Mouse (Mus musculus) olfactory bulb, adult 2 months (tissue): ENCODE results near the gene Slc30a1. TPM values are rescaled to one million over a fixed set of nuclear protein-coding genes. Genes with fewer than 3 reads are reported as not detected.

Experiments
- H3K27ac ChIP-seq: fragments of 200-500 bp; 2 replicates; pipeline ENCODE4 v1.5.1; 2012; ENCODE audit warnings: low read depth, low read length; ENCODE audit not compliant: insufficient read depth
- H3K4me1 ChIP-seq: fragments of 200-500 bp; 2 replicates; pipeline ENCODE4 v1.6.1; 2012; ENCODE audit warnings: low read length; ENCODE audit not compliant: control insufficient read depth, insufficient read depth
- H3K4me3 ChIP-seq: fragments of 200-500 bp; 2 replicates; pipeline ENCODE4 v1.5.1; 2012; ENCODE audit warnings: mild to moderate bottlenecking, low read depth, low read length, moderate library complexity; ENCODE audit not compliant: insufficient read depth
- CTCF ChIP-seq: fragments of 200-500 bp; IDR thresholded peaks from 2 replicates; pipeline ENCODE4 v1.5.1; 2012; ENCODE audit warnings: low read depth, mild to moderate bottlenecking, low read length, moderate library complexity; ENCODE audit not compliant: insufficient read depth
- POLR2A ChIP-seq: fragments of 200-500 bp; IDR thresholded peaks from 2 replicates; pipeline ENCODE4 v1.6.1; 2012; ENCODE audit warnings: mild to moderate bottlenecking, low read depth, low read length, moderate library complexity; ENCODE audit not compliant: insufficient read depth
- WGBS: fragments of 180-500 bp; shearing (Covaris S2); methylation state at CpG from one replicate; pipeline ENCODE4 v1.1.7; 2018; 5-methylcytosine and 5-hydroxymethylcytosine counted together
- polyA plus RNA-seq: library from polyadenylated mRNA; stranded (reverse); fragments of >200 nt; gene quantifications from 2 replicates; pipeline ENCODE4 v1.2.4, GENCODE M21; 2012; ENCODE audit warnings: low replicate concordance; ENCODE audit not compliant: missing spikeins, insufficient read depth, insufficient read length

Gene Slc30a1
- polyA plus RNA-seq = not detected in 2 replicates

GRCm38 (mm10) chr1:191906571-191907430 lies at the start of gene Slc30a1:
Slc30a1 (plus strand) TSS chr1:191906767.
- peak within 1 kb of the TSS; percentile 87 for H3K4me3 ChIP-seq
- peak within 1 kb of the TSS; percentile 89 for H3K27ac ChIP-seq
- H3K4me1 ChIP-seq = peaks cover 19% of the 10 kb centered on the region
- WGBS = under 1% methylated on average over 104 of the region's 104 CpGs
- no peak for TF ChIP-seq CTCF
- peak; percentile 92 for TF ChIP-seq POLR2A

GRCm38 (mm10) chr1:191856886-191857651 lies 49.5 kb upstream of the Slc30a1 start:
- H3K27ac ChIP-seq = no peak overlapping the region
- H3K4me3 ChIP-seq = no peak overlapping the region
- H3K4me1 ChIP-seq = peaks cover 30% of the 10 kb centered on the region
- 90% methylated on average over 5 of the region's 5 CpGs for WGBS
- TF ChIP-seq POLR2A (no peak), CTCF (no peak)

- no peak overlapping the region for H3K27ac ChIP-seq
- H3K4me3 ChIP-seq = no peak overlapping the region
- TF ChIP-seq CTCF = no peak
- TF ChIP-seq POLR2A = no peak
- H3K4me1 ChIP-seq = peaks cover 22% of the 10 kb centered on the region
These were observed 48.4 kb upstream of the Slc30a1 start for GRCm38 (mm10) chr1:191858136-191858535.

- Histone ChIP-seq H3K4me1 (peaks cover 10% of the 10 kb centered on the region), H3K27ac (no peak overlapping the region), H3K4me3 (no peak overlapping the region)
- 72% methylated on average over 3 of the region's 3 CpGs for WGBS
- TF ChIP-seq CTCF (no peak), POLR2A (no peak)
These were observed 46.7 kb upstream of the Slc30a1 start for GRCm38 (mm10) chr1:191859847-191860246.

GRCm38 (mm10) chr1:191861247-191861646 lies 45.3 kb upstream of the Slc30a1 start:
- Histone ChIP-seq H3K4me3 (no peak overlapping the region), H3K4me1 (no peaks in the 10 kb centered on the region; the same call in 1 of the 2 replicates), H3K27ac (no peak overlapping the region)
- 92% methylated on average over 5 of the region's 5 CpGs for whole genome bisulfite sequencing
- no peak for TF ChIP-seq POLR2A
- no peak for TF ChIP-seq CTCF

GRCm38 (mm10) chr1:191863833-191864550 lies 42.6 kb upstream of the Slc30a1 start:
- no peak overlapping the region for H3K27ac ChIP-seq
- H3K4me3 ChIP-seq = no peak overlapping the region
- WGBS = 77% methylated on average over 4 of the region's 4 CpGs
- TF ChIP-seq CTCF = no peak
- no peak for TF ChIP-seq POLR2A
- no peaks in the 10 kb centered on the region; the same call in 1 of the 2 replicates for H3K4me1 ChIP-seq

- WGBS = 88% methylated on average over 8 of the region's 8 CpGs
These were observed 42.0 kb upstream of the Slc30a1 start for GRCm38 (mm10) chr1:191864551-191865027.

GRCm38 (mm10) chr1:191872076-191872710 lies 34.4 kb upstream of the Slc30a1 start:
- Histone ChIP-seq H3K4me3 (no peak overlapping the region), H3K4me1 (0 out of 2 replicates have a peak, but pooled peaks cover 2% of the 10 kb centered on the region), H3K27ac (no peak overlapping the region)
- no peak for TF ChIP-seq POLR2A
- no peak for TF ChIP-seq CTCF
- WGBS = 89% methylated on average over 6 of the region's 6 CpGs

More at GRCm38 (mm10) chr1:191864551-191865027, 42.0 kb upstream of the Slc30a1 start:
- no peak overlapping the region for H3K27ac ChIP-seq
- TF ChIP-seq POLR2A (no peak), CTCF (no peak)
- no peaks in the 10 kb centered on the region; the same call in 1 of the 2 replicates for H3K4me1 ChIP-seq
- H3K4me3 ChIP-seq = no peak overlapping the region
